Mouse (Mus musculus) ES-E14 (cell line): ENCODE data around the gene 1700031F05Rik.
"Not testable (repeated sequence)": the region's sequence is repeated elsewhere in the genome, so short reads cannot be mapped to it uniquely, and the experiment has no call there.

Experiments
- CHD2 ChIP-seq: IDR thresholded peaks from 2 replicates; pipeline ENCODE4 v1.6.1; 2014; ENCODE audit warnings: mild to moderate bottlenecking, low read depth, low read length, inconsistent platforms
- MAFK ChIP-seq: IDR thresholded peaks from 2 replicates; pipeline ENCODE4 v1.6.1; 2014; ENCODE audit warnings: mild to moderate bottlenecking, low read depth, low read length, inconsistent platforms; ENCODE audit not compliant: insufficient read depth
- ZC3H11A ChIP-seq: IDR thresholded peaks from 2 replicates; pipeline ENCODE4 v1.6.1; 2012; ENCODE audit warnings: low read depth, mild to moderate bottlenecking, inconsistent platforms, low read length, borderline replicate concordance
- ZNF384 ChIP-seq: IDR thresholded peaks from 2 replicates; pipeline ENCODE4 v1.6.1; 2012; ENCODE audit warnings: low read depth, low read length, inconsistent platforms

GRCm38 (mm10) chrX:102908587-102908986, 40.8 kb upstream of the 1700031F05Rik start, which contains the start of the genes Dmrtc1a and 1700011M02Rik:
- TF ChIP-seq ZNF384, MAFK, CHD2, ZC3H11A: not testable (repeated sequence)
